Mouse (Mus musculus) neural tube, embryonic 11.5 days (tissue): ENCODE data around the gene Bcat1. TPM values are rescaled to one million over a fixed set of nuclear protein-coding genes. Genes with fewer than 3 reads are reported as not detected.

Experiments
- ATAC-seq: fragments of 200-750 bp; cut with Nextera tagmentation; 2 replicates; pipeline ENCODE4 v1.8.0; 2017; ENCODE audit warnings: moderate number of reproducible peaks, mild to moderate bottlenecking, moderate TSS enrichment, moderate library complexity; ENCODE audit not compliant: insufficient read depth, low FRiP score, low TSS enrichment
- DNase-seq: peaks from one replicate; pipeline ENCODE4 v3.0.0-alpha.2; 2015; ENCODE audit warnings: low spot score
- H3K27ac ChIP-seq: fragments of 300-500 bp; sonication (generic); 2 replicates; pipeline ENCODE4 v1.5.1; 2014; ENCODE audit warnings: low read depth, mild to moderate bottlenecking, low read length
- H3K27me3 ChIP-seq: fragments of 300-500 bp; sonication (generic); 2 replicates; pipeline ENCODE4 v1.6.1; 2014; ENCODE audit warnings: mild to moderate bottlenecking, low read length, mixed read lengths; ENCODE audit not compliant: control insufficient read depth, insufficient read depth
- H3K36me3 ChIP-seq: fragments of 300-500 bp; sonication (generic); 2 replicates; pipeline ENCODE4 v1.6.1; 2014; ENCODE audit warnings: mild to moderate bottlenecking, low read length, moderate library complexity, mixed read lengths; ENCODE audit not compliant: control insufficient read depth, insufficient read depth
- H3K4me1 ChIP-seq: fragments of 300-500 bp; sonication (generic); 2 replicates; pipeline ENCODE4 v1.6.1; 2014; ENCODE audit warnings: low read length, mixed read lengths; ENCODE audit not compliant: control insufficient read depth, insufficient read depth
- H3K4me2 ChIP-seq: fragments of 300-500 bp; sonication (generic); 2 replicates; pipeline ENCODE4 v1.6.1; 2014; ENCODE audit warnings: low read depth, mild to moderate bottlenecking, moderate library complexity
- H3K4me3 ChIP-seq: fragments of 300-500 bp; sonication (generic); 2 replicates; pipeline ENCODE4 v1.5.1; 2014; ENCODE audit warnings: low read depth, low read length
- H3K9ac ChIP-seq: fragments of 300-500 bp; sonication (generic); 2 replicates; pipeline ENCODE4 v1.6.1; 2014; ENCODE audit warnings: mild to moderate bottlenecking, low read length
- H3K9me3 ChIP-seq: fragments of 300-500 bp; sonication (generic); 2 replicates; pipeline ENCODE4 v1.6.1; 2016; ENCODE audit warnings: low read length; ENCODE audit not compliant: control insufficient read depth
- WGBS: fragments of 180-500 bp; shearing (Covaris S2); extraction: QIAGEN DNeasy Blood & Tissue Kit; methylation state at CpG from one replicate; pipeline ENCODE4 v1.1.7; 2014; 5-methylcytosine and 5-hydroxymethylcytosine counted together
- polyA plus RNA-seq: library from polyadenylated mRNA; unstranded; fragments of >200 nt; fragmentation: Nextera tagmentation; extraction: Ambion mirVana; gene quantifications from 2 replicates; pipeline ENCODE4 v1.2.1, GENCODE M21; 2014

Bcat1 gene
- polyA plus RNA-seq, 1 experiment from 2014 or later: 114 TPM

DNA sequence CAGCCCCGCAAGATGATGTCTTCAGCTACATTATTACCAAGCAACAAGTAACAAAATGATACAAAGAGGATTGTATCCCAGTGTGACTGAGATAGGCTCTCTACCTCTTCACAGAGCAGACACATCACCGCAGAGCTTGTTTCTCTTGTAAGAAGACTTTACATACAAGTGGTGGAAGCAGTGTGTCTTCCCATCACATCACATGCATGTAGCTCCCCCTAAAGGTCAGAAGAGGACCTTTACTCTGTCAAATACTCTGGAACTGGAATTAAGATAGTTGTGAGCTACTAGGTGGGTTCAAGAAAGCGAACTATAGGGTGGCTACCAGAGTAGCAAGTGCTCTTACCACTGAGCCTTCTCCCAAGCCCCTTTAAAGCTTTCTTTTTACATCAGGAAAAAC lies 78.8 kb downstream of the Bcat1 start:
- Histone ChIP-seq H3K9ac (no peak overlapping the region), H3K9me3 (no peaks in the 10 kb centered on the region), H3K36me3 (no peaks in the 10 kb centered on the region), H3K4me2 (no peak overlapping the region), H3K4me1 (no peaks in the 10 kb centered on the region), H3K27ac (no peak overlapping the region), H3K4me3 (no peak overlapping the region), H3K27me3 (no peaks in the 10 kb centered on the region)
- DNase-seq (no peak), ATAC-seq (no peak)
- 96% methylated on average over 3 of the region's 3 CpGs for WGBS

DNA sequence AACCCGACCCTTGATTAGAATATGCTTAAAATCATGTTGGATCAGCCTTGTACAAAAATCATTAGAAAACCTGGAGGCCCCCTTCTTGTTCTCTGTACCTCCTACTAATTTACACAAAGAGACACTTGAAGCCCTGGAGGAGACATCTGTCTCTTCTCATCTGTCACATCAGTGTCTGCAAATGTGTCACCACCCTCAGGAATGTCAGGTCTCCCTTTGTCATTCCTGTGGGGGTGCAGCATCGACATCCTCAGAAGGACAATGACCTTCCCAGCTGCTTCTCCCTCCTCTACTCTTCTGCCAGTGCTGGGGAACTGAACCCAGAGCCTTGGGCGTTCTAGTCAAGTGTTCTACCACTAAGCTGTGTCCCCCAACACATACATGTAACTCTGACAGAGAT lies 83.9 kb downstream of the Bcat1 start:
- H3K36me3 ChIP-seq: no peaks in the 10 kb centered on the region
- H3K9me3 ChIP-seq: no peaks in the 10 kb centered on the region
- no peak overlapping the region for H3K4me2 ChIP-seq
- WGBS: 57% methylated on average over 3 of the region's 3 CpGs
- no peaks in the 10 kb centered on the region for H3K27me3 ChIP-seq
- no peak overlapping the region for H3K9ac ChIP-seq
- DNase-seq (no peak), ATAC-seq (no peak)
- no peak overlapping the region for H3K27ac ChIP-seq
- H3K4me3 ChIP-seq: no peak overlapping the region
- H3K4me1 ChIP-seq: no peaks in the 10 kb centered on the region

DNA sequence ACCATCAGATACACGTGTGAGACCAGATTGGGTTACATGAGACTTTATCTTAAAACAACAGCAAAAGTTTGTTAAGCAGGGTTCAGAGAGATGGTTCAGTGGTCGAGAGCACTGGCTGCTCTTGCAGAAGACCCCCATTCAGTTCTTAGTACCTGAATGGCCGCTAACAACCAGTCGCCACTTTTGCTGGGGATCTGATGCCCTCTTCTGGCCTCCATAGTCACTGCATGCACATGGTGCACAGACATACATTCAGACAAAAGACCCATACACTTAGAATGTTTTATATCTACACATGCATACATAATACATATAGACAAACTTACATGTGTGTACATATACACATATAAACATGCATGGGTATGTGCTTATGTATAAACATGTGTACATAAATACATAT lies 86.8 kb downstream of the Bcat1 start:
- Histone ChIP-seq H3K4me3 (no peak overlapping the region), H3K27ac (no peak overlapping the region), H3K9ac (no peak overlapping the region), H3K9me3 (no peaks in the 10 kb centered on the region), H3K4me2 (no peak overlapping the region), H3K27me3 (no peaks in the 10 kb centered on the region), H3K36me3 (no peaks in the 10 kb centered on the region), H3K4me1 (no peaks in the 10 kb centered on the region)
- peak; percentile 8 for DNase-seq
- 87% methylated on average over 4 of the region's 4 CpGs for WGBS
- no peak for ATAC-seq

DNA sequence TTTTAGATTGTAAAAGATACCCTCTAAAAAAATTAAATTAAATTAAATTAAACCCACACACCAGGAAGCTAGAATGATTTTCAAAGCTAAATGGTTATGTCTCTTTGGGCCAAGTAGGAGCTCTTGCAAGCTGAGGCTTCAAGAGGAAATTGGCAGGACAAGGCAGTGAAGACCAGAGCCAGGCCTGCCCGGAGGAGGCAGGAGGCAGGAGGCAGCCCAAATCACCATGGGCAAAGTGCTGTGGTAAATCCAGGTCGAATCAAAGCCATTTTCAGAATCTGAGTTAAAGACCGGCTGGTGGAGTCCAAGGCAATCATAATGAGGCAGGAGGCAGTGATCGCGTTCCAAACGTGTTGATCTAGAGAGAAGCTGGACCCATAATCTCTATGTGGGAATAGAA lies 88.3 kb downstream of the Bcat1 start:
- H3K27ac ChIP-seq: no peak overlapping the region
- no peaks in the 10 kb centered on the region for H3K36me3 ChIP-seq
- no peak for DNase-seq
- H3K4me2 ChIP-seq: no peak overlapping the region
- no peaks in the 10 kb centered on the region for H3K4me1 ChIP-seq
- no peak for ATAC-seq
- H3K9me3 ChIP-seq: no peaks in the 10 kb centered on the region
- WGBS: 88% methylated on average over 6 of the region's 6 CpGs
- no peak overlapping the region for H3K4me3 ChIP-seq
- no peaks in the 10 kb centered on the region for H3K27me3 ChIP-seq
- H3K9ac ChIP-seq: no peak overlapping the region

DNA sequence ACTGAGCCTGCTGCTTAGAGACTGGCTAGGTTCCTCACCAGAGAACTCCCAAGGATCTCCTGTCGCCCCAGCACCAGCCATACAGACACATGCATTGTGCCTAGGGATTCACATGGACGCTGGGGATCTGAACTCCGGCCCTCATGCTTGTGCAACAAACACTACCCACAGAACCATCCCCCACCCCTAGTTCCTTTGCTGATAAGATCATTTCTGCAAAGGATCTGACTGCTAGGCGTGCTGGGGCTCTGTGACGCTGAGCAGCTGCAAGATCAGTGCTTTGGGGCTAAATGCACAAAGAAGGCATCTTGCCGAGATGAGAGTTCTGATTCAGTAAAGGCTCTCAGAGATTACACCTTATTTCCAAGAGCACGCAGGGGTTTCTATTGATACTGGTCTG lies 88.8 kb downstream of the Bcat1 start:
- Histone ChIP-seq H3K4me2 (no peak overlapping the region), H3K9me3 (no peaks in the 10 kb centered on the region), H3K36me3 (no peaks in the 10 kb centered on the region), H3K27me3 (no peaks in the 10 kb centered on the region), H3K9ac (no peak overlapping the region), H3K4me1 (no peaks in the 10 kb centered on the region), H3K4me3 (no peak overlapping the region), H3K27ac (no peak overlapping the region)
- no peak for ATAC-seq
- 89% methylated on average over 7 of the region's 7 CpGs for WGBS
- no peak for DNase-seq

DNA sequence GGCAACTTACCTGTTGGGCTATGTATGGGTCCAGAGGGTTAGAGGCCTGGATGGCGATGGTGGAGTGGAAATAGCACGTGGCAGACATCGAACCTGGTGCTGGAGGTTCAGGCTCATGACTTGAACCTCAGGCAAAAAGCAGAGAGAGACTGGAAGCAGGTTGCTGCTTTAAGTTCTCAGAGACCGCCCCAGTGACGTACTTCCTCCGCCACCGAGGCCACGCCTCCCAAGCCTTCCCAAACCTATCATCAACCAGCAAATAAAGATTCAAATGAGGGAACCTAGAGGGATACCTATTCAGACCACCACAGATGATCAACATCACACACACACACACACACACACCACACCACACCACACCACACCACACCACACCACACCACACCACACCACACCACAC lies 91.8 kb downstream of the Bcat1 start:
- Histone ChIP-seq H3K4me2 (no peak overlapping the region), H3K9me3 (no peaks in the 10 kb centered on the region), H3K27me3 (no peaks in the 10 kb centered on the region), H3K36me3 (no peaks in the 10 kb centered on the region), H3K4me1 (no peaks in the 10 kb centered on the region), H3K9ac (no peak overlapping the region), H3K27ac (no peak overlapping the region), H3K4me3 (no peak overlapping the region)
- WGBS: 97% methylated on average over 8 of the region's 8 CpGs
- no peak for DNase-seq
- no peak for ATAC-seq

DNA sequence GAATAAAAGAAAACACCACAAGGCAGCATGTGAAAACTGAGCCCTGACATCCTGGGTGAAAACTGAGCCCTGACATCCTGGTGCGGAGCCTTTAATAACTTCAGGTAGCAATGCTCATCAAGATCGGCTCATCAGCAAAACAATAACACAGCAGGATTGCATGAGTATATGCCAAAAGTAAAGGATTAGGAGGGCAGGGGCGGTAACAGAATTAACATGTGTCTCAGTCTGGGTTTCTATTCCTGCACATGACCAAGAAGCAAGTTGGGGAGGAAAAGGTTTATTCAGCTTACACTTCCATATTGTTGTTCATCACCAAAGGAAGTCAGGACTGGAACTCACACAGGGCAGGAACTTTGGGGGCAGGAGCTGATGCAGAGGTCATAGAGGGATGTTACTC lies 93.9 kb downstream of the Bcat1 start:
- DNase-seq (peak; percentile 5), ATAC-seq (no peak)
- Histone ChIP-seq H3K27me3 (no peaks in the 10 kb centered on the region), H3K9me3 (no peaks in the 10 kb centered on the region), H3K4me1 (no peaks in the 10 kb centered on the region), H3K27ac (no peak overlapping the region), H3K4me2 (no peak overlapping the region), H3K4me3 (no peak overlapping the region), H3K9ac (no peak overlapping the region), H3K36me3 (no peaks in the 10 kb centered on the region)
- WGBS: 85% methylated on average over 3 of the region's 3 CpGs

DNA sequence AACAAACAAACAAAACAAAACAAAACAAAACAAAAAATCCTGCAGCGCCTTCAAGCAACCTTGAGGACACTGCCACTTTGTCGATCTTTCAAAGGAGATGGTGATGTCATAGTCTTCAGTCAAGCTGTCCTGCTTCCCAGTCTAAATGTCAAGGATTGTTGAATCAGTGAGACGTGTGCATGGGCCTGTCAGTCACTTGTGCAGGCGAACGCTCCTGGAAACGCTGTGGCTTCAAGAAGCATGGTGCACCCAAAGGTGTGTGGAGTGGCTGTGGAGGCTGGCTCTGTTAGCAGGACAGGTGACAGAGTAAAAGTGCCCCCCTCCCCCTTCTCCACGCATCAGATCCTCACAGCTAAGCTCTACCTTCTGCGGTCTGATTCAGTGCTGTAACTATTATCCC lies 103.6 kb downstream of the Bcat1 start:
- H3K27ac ChIP-seq: no peak overlapping the region
- H3K4me2 ChIP-seq: no peak overlapping the region
- H3K36me3 ChIP-seq: no peaks in the 10 kb centered on the region
- no peaks in the 10 kb centered on the region for H3K27me3 ChIP-seq
- H3K9ac ChIP-seq: no peak overlapping the region
- peak; percentile 6 for DNase-seq
- no peak for ATAC-seq
- H3K4me1 ChIP-seq: no peaks in the 10 kb centered on the region
- 91% methylated on average over 8 of the region's 8 CpGs for WGBS
- H3K4me3 ChIP-seq: no peak overlapping the region
- H3K9me3 ChIP-seq: no peaks in the 10 kb centered on the region

DNA sequence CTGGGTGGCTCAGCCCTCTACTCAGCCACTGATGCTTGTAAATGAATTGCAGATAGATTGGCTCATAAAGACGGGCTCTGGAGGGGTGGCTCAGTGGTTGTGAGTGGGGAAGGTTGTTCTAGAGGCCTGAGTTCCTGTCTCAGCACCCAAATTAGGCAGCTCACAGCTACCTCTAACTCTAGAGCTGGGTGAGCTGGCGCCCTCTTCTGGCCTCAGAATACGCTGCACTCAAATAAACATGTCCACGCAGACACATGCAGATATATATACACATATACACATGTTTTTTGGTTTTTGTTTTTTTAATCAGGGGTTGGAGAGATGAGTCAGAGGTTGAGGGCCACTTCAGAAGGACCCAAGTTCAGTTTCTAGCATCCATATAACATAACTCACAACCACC lies 105.1 kb downstream of the Bcat1 start:
- ATAC-seq (no peak), DNase-seq (peak; percentile 10)
- H3K9me3 ChIP-seq: no peaks in the 10 kb centered on the region
- H3K4me1 ChIP-seq: no peaks in the 10 kb centered on the region
- no peaks in the 10 kb centered on the region for H3K27me3 ChIP-seq
- no peak overlapping the region for H3K4me2 ChIP-seq
- no peak overlapping the region for H3K27ac ChIP-seq
- no peak overlapping the region for H3K4me3 ChIP-seq
- no peak overlapping the region for H3K9ac ChIP-seq
- no peaks in the 10 kb centered on the region for H3K36me3 ChIP-seq
- 84% methylated on average over 4 of the region's 4 CpGs for WGBS
